Mouse (Mus musculus) neutrophil, adult 5-6 weeks (primary cell): ENCODE data around the gene Gabbr2. TPM values are rescaled to one million over a fixed set of nuclear protein-coding genes. Genes with fewer than 3 reads are reported as not detected.
"Not testable (repeated sequence)": the region's sequence is repeated elsewhere in the genome, so short reads cannot be mapped to it uniquely, and the experiment has no call there.

ENCODE experiments used
- ATAC-seq: fragments of 151-379, 151-347 bp; 2 replicates; pipeline ENCODE4 v1.8.0; 2017; ENCODE audit warnings: mild to moderate bottlenecking, moderate TSS enrichment; ENCODE audit not compliant: insufficient number of reproducible peaks, poor library complexity, low FRiP score, severe bottlenecking; ENCODE audit errors: extremely low read depth
- total RNA-seq: library from RNA; stranded (forward); fragments of 200-1000 nt; gene quantifications from 2 replicates; pipeline ENCODE4 v1.2.3, GENCODE M21; 2017

Gene Gabbr2
- total RNA-seq, 1 experiment from 2014 or later = not detected

DNA sequence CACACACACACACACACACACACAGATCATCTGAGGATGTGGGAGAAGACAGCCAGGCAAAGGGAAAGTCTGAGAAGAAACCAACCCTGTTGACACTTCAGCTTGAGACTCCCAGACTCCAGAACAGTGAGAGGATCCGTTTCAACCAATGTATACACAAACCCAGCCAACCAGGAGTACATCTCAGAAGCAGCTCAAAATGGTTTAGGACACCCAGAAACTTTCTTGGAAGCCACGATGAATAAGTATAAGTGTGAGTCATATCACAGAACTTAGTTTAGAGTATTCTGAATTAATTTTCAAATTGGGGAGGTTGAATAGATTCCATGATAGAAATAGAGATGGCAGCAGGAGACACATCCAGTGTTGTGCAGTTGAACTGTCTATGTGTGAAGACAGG, 335.7 kb downstream of the Gabbr2 start:
- ATAC-seq = no peak

DNA sequence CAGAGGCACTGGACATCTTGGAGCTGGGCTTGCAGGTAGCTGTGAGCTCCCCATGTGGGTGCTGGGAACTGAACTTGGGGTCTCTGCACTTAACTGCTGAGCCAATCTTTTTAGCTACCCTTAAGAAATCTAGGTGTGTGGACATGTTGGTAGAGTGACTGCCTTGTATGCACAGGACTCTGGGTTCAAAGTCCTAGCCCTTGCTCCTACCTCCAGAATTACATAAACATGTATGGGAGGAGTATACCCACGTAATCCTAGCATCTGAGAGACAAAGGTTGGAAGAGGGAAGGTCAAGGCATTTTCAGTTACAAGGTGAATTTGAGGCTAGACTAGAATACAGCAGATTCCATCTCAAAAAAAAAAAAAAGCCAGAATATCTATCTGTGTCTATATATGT, 336.4 kb downstream of the Gabbr2 start:
- ATAC-seq = no peak

- peak; percentile 97 for ATAC-seq
These were observed 341.5 kb downstream of the Gabbr2 start, which contains the start of gene Tbc1d2 for GRCm38 (mm10) chr4:46650086-46650753. Gene Tbc1d2 (minus strand): TSS chr4:46650209.

- ATAC-seq = no peak
These were observed 342.5 kb downstream of the Gabbr2 start for GRCm38 (mm10) chr4:46649161-46649560.

DNA sequence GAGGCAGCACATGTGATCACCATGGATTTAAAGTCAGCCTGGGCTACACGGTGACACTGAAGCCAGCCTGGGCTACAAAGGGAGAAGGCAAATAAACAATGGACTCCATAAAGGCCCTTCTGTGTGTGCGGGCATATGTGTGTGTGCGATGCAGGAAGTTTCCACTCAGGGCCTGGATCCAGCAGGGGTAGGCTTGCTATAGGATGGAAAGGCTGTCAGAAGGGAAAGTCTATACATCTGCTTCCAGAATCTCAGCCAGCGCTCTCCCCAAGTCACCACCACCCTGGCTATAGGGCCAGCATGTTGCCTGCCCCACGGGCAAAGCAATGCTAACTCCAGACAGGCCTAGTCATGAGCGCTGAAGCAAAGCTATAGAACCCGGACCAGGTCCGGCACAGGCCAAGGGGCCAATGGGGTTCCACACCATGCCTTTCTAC, 348.0 kb downstream of the Gabbr2 start:
- ATAC-seq = no peak

GRCm38 (mm10) chr4:46642924-46643675, 348.6 kb downstream of the Gabbr2 start:
- peak; percentile 94 for ATAC-seq

GRCm38 (mm10) chr4:46641283-46641682, 350.4 kb downstream of the Gabbr2 start:
- no peak for ATAC-seq

- ATAC-seq = no peak
These were observed 351.8 kb downstream of the Gabbr2 start for GRCm38 (mm10) chr4:46639866-46640265.

DNA sequence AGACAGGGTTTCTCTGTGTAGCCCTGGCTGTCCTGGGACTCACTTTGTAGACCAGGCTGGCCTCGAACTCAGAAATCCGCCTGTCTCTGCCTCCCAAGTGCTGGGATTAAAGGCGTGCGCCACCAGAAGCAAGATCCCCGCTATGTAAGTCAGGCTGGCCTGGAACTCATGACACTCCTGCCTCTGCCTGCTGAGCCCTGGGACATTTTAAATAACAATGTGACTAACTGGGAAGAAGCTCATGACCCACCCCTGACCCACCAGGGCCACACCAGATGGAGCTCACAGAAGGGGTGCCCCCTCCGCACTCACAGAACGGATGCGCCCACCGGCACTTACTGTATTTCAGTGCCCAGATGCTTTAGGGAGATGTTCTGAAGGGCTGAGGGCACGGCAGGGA, 354.4 kb downstream of the Gabbr2 start:
- not testable (repeated sequence) for ATAC-seq

- ATAC-seq = peak; percentile 34; the same call in 1 of the 2 replicates
These were observed 355.8 kb downstream of the Gabbr2 start for GRCm38 (mm10) chr4:46635702-46636430.

DNA sequence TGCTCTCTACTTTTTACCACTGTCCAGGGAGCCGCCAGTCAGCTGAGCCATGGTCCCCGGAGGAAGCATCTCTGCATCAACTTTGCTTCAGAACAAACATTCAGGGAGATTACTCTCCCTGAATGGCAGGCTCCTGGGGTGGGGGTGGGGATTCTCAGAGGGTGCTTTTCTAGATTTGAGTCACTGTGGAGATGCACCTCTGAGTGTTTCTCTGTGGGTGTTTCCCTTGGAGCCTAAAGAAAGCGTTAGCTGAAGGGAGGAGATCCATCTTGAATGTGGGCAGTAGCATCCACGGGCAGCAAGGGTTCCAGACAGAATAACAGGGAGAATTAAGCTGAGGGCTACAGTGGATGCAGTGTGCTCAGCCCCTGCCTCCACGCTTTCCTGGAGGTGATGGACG, 356.8 kb downstream of the Gabbr2 start:
- no peak for ATAC-seq

GRCm38 (mm10) chr4:46633565-46633964, 358.1 kb downstream of the Gabbr2 start:
- ATAC-seq = not testable (repeated sequence)

DNA sequence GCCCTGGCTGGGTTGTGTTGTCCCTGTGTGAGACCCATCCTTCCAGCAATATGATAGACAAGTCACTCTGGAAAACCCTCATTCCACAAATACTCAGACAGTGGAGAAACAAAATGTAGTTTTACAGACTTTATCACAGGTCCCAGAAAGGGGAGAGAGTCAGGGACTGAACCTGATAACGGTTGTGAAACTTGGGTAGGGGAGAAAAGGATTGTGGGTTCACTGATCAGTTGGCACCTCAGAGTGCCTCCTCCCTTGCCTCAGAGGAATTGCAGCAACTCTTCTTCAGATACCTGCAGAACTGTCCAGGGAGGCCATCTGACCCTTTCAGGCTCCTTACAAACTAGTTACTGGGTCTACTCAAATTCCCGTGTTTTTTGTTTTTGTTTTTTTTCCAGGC, 359.2 kb downstream of the Gabbr2 start:
- ATAC-seq = no peak

DNA sequence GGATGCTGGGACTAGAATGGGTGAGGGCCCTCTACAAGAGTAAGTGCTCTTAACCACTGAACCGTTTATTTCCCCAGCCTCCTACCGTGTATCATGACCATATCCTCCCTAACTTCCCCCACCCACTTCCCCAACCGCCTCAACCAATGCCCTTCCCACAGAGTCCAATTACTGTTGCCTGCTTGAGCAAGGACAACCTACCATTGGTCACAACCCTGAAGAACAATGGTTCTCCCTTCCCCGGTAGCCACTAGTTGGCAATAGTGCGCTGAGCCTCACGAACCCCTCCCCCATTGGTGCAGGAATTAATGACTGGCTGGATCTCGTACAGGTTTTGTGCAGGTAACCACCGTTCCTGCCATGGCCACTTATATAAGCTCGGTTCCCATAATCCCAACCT, 361.3 kb downstream of the Gabbr2 start:
- ATAC-seq = peak; percentile 93

- no peak for ATAC-seq
These were observed 362.8 kb downstream of the Gabbr2 start for GRCm38 (mm10) chr4:46628873-46629272.

- ATAC-seq = no peak
These were observed 363.6 kb downstream of the Gabbr2 start for GRCm38 (mm10) chr4:46628081-46628480.

- no peak for ATAC-seq
These were observed 366.6 kb downstream of the Gabbr2 start for GRCm38 (mm10) chr4:46625101-46625500.

- no peak for ATAC-seq
These were observed 368.7 kb downstream of the Gabbr2 start for GRCm38 (mm10) chr4:46623007-46623406.

GRCm38 (mm10) chr4:46620946-46621345, 370.7 kb downstream of the Gabbr2 start:
- no peak for ATAC-seq

DNA sequence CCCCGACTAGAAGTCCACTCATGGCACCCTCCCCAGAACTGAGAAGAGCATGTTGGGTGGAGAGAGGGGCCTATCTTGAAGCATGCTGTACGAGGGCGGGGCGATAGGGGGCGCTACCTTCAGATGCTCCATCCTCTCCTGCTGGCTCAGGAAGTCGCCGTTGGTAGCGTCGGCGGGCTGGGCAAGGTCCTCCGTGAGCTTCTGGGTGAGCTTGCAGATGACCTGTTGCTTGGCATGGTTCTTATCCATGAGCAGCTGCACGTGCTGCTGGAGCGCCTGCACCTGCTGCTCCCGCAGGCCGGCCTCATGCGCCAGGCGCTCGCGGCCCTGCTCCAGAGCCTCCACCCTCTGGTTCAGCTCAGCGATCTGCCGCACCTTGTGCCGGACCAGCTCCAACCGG, 371.3 kb downstream of the Gabbr2 start:
- no peak for ATAC-seq
